Mouse (Mus musculus): ENCODE measurements around the gene Cmklr1. TPM values are rescaled to one million over a fixed set of nuclear protein-coding genes. Genes with fewer than 3 reads are reported as not detected.

Gene Cmklr1
- total RNA-seq, 2 experiments from 2014 or later: 14.6 to 14.8 TPM

GRCm38 (mm10) chr5:113626991-113627390, 23.2 kb downstream of the Cmklr1 start:
- no peak for DNase-seq
- intact Hi-C loops (cut with DNase I; ENCODE audit: low total_unique reads): no loop called here

DNA sequence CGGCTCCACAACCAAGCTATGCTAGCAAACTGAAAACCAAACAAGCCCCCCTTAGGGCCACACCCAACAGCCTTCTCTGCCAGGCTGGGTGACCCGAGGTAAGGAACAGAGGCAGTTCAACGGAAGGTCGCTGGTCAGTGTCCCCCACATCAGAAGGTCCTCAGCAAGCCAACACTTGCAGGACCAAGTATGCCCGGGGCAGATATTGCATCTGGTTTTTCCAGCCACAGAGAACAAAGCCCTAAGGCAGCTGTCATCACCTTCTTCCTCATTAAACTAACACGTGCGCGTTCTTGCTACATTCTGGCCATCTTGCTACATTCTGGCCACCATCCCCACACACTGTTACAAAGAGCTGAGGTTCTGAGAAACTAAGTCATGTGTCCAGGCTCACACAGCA, 23.9 kb downstream of the Cmklr1 start:
- intact Hi-C loops (cut with DNase I; ENCODE audit: low total_unique reads): no loop called here
- no peak for DNase-seq

GRCm38 (mm10) chr5:113625068-113625467, 25.2 kb downstream of the Cmklr1 start:
- DNase-seq: no peak
- intact Hi-C loops (cut with DNase I; ENCODE audit: low total_unique reads): no loop called here

- intact Hi-C loops (cut with DNase I; ENCODE audit: low total_unique reads): no loop called here
Measured at GRCm38 (mm10) chr5:113623052-113623451, 27.2 kb downstream of the Cmklr1 start.

DNA sequence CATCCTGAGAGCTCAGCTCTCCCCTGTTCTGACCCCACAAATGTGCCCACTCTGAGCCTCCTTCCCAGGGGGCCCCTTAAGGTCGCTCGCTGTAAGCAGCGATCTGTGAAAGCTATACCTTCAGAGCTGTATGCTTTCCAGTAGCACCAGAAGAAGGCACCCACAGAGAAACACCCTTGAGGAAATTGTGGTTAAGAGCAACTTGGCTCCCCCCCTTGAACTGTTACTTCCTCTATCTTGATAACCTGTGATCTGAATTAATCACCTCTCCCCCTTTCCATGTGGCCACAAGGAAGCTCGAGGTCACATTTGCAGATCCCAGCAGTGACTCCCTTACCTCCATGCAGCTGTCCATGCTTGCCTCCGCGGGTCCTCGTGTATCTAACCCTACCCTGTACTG, 29.2 kb downstream of the Cmklr1 start:
- no peak for DNase-seq
- intact Hi-C loops (cut with DNase I; ENCODE audit: low total_unique reads): no loop called here

More at GRCm38 (mm10) chr5:113623052-113623451, 27.2 kb downstream of the Cmklr1 start:
- no peak for DNase-seq

DNA sequence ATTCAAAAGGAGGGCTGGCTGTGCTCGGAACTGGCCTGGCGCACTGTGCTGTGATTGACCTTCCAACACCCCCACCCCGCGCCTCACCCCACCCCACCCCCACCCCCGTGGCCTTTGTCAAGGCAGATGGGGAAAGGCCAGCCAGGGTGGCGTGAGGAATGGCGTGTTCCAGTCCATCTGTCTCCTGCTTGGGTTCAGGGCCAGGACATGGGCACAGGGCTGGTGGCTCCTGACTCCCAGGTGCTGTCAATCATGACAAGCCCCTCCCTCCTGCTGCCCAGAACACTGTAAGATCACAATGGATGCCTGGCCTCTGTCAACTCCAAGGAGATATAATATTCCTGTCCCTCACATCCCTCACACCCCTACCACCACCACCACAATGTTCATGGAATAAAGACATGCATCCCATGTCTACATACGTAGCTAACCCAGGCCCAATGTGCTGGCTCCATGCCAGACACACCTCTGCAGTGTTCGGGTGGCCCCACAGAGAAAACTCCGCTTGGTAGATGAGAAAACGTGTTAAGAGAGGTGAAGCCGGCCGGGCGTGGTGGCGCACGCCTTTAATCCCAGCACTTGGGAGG, 30.0 kb downstream of the Cmklr1 start:
- no peak for DNase-seq
- intact Hi-C loops (cut with DNase I; ENCODE audit: low total_unique reads): no loop called here

DNA sequence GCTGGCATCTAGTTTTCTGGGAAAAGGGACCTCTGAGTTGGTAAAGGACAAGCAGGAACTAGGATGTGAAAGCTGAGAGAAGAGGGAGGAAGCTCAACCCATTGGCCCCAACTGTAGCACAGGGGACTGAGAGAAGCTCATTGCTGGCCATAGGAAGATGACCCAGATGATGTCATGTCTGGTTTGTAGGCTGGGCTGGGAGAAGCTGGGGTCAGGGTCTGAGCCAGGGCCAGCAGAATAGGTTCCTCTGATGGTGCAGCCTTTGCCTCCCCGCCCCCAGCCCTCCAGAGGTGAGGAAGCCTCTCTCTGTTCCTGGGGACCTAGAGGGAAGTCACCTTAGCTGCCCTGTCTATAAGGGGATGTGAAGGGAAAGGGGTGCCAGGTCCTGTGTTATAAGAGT, 31.1 kb downstream of the Cmklr1 start:
- no peak for DNase-seq
- intact Hi-C loops (cut with DNase I; ENCODE audit: low total_unique reads): no loop called here

DNA sequence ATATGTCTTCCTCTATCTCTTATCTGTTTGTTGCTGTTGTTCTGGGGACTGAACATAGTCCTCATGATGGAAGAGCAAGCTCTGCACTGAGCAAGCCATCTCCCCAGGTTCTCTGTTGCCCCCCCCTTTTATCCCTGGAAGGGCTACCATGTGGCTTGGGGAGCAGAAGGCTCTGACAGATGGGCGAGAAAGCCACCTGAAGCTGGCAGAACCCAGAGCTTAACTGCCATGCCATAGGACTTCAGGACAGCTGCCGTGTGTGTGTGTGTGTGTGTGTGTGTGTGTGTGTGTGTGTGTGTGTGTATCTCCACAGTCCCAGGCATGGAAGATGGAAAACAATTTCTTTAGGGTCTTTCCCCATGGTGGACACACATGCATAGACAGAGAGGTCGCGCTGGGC, 31.5 kb downstream of the Cmklr1 start:
- intact Hi-C loops (cut with DNase I; ENCODE audit: low total_unique reads): no loop called here
- no peak for DNase-seq

- DNase-seq: peak; percentile 56
- intact Hi-C loops (cut with DNase I; ENCODE audit: low total_unique reads): no loop called here
Measured at GRCm38 (mm10) chr5:113611771-113612233, 38.4 kb downstream of the Cmklr1 start.

DNA sequence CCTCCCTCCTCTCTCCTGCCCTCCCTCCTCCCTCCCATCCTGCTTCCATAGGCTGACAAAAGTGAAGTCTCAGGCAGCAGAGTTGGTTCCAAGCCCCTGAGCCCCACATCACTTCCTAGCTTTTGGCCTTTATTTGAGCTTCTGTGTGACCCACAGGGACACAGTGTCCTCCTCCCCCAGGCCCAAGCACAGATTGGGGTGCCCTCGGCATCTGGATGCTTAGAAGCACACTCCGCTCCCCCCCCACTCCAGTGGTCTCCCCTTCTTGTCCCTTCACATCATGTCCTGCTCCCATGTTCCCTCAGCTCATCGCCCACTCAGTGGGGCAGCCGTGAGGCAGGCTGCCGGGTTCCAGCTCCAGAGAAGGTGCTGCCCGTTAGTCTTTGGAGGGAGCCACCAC, 39.1 kb downstream of the Cmklr1 start:
- no peak for DNase-seq
- intact Hi-C loops (cut with DNase I; ENCODE audit: low total_unique reads): no loop called here

DNA sequence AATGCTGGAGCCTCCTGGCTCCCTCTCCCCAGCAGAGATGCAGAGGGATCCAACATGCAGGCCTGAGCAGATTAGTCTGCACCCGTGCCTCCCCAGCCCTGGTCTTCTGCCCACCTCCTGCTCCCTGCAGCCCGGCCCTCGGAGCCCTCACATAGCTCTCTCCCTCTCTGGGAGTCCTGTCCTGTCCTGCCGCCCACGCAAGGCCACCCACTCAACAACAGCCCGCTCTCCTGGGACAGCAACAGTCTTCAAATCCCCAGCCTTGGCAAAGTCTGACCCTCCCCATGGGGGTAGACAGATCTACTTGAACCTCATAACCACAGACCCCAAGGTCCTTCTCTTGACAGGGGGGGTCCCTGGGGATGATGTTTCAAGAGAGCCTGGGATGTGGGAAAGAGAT, 39.7 kb downstream of the Cmklr1 start:
- intact Hi-C loops (cut with DNase I; ENCODE audit: low total_unique reads): no loop called here
- DNase-seq: no peak

- no peak for DNase-seq
- intact Hi-C loops (cut with DNase I; ENCODE audit: low total_unique reads): no loop called here
Measured at GRCm38 (mm10) chr5:113609891-113610290, 40.3 kb downstream of the Cmklr1 start.

- no peak for DNase-seq
- intact Hi-C loops (cut with DNase I; ENCODE audit: low total_unique reads): no loop called here
Measured at GRCm38 (mm10) chr5:113608511-113608910, 41.7 kb downstream of the Cmklr1 start.

GRCm38 (mm10) chr5:113607941-113608431, 42.2 kb downstream of the Cmklr1 start:
- intact Hi-C loops (cut with DNase I; ENCODE audit: low total_unique reads): no loop called here
- peak; percentile 61 for DNase-seq

- intact Hi-C loops (cut with DNase I; ENCODE audit: low total_unique reads): no loop called here
- peak; percentile 32 for DNase-seq
Measured at GRCm38 (mm10) chr5:113606961-113607785, 43.1 kb downstream of the Cmklr1 start.

DNA sequence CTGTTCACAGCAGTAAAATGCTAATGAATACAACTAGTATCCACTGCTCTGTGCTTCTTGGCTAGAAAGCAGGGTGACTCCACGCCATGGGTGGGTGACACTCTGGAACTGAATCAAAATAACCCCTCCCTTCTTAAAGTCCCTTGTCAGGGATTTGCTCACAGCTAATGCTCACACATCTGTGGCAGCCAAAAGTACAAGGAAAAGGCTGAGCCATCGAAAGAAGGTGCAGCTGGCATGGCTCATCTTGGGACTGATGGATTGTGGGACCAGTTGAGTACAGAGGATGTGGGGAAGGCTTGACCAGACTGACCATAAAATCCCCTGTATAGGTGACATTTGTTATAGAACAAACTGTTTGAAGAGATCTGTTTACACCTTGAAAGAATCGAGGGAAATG, 44.1 kb downstream of the Cmklr1 start:
- intact Hi-C loops (cut with DNase I; ENCODE audit: low total_unique reads): no loop called here
- DNase-seq: no peak

- intact Hi-C loops (cut with DNase I; ENCODE audit: low total_unique reads): no loop called here
- no peak for DNase-seq
Measured at GRCm38 (mm10) chr5:113604758-113605157, 45.5 kb downstream of the Cmklr1 start.

- no peak for DNase-seq
- intact Hi-C loops (cut with DNase I; ENCODE audit: low total_unique reads): no loop called here
Measured at GRCm38 (mm10) chr5:113603471-113603870, 46.8 kb downstream of the Cmklr1 start.

DNA sequence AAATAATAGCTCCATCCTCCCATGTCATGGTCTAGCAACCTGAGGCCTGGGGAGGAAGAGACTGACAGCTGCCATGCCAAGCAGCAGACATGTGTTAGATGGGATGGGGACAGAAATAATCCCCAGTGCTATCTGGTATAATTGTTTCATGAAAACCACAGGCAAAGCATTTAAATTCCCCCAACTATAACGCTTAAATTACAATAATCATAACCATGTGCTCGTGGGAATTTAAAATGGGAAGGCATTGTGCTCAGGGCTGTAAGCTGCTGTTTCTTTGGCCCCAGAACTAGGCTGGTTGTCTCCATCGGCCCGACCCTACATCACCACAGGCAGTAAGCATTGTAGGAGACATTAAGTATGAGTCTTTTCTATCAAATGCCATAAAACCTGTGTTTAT, 49.4 kb downstream of the Cmklr1 start:
- DNase-seq: no peak
- intact Hi-C loops (cut with DNase I; ENCODE audit: low total_unique reads): no loop called here

DNA sequence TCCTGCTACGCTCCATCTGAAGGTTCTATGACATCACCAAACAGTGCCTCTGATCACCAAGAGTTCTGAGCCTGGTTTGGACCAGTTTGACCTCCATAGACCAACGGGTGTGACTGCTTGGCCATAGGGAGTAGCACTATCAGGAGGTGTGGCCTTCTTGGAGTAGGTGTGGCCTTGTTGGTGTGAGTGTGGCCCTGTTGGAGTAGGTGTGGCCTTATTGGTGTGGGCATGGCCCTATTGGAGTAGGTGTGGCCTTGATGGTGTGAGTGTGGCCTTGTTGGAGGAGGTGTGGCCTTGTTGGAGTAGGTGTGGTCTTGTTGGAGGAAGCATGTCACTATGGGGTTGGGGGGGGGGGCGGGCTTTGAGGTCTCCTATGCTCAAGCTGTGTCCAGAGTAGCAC, 50.0 kb downstream of the Cmklr1 start:
- intact Hi-C loops (cut with DNase I; ENCODE audit: low total_unique reads): no loop called here

DNA sequence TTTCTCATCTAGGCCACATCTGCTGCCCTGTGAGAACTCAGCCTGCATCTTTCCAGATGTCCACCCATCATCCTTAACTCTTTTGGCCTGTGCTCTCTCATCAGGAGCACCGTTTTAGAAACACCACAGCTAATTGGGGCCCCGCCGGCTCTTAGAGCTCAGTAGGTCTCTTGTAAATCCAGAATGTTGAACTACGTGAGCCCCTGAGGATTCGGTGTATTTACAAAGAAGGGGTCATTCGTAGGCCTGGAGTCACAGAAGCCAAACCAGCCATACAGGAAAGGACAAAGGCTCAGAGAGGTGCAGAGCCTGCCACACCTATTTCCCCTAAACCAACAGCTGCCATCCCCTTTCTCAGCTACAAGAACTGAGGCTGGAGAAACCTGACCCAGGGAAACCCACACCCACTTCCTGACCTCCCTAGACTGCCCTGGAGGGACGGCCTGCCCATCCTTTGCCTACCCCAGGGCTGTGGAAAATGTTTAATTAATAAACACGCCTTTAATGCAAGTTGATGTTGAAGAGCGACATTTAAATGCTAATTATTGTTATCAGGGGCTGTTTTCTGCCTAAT, 53.4 kb downstream of the Cmklr1 start:
- no peak for DNase-seq
- intact Hi-C loops (cut with DNase I; ENCODE audit: low total_unique reads): no loop called here

More for the DNA sequence above, 50.0 kb downstream of the Cmklr1 start:
- no peak for DNase-seq

Measured in gastrocnemius, postnatal 14 days (tissue).